Mouse (Mus musculus): ENCODE results near the gene Rabgap1l.

GRCm38 (mm10) chr1:160352309-160352708, 440.7 kb downstream of the Rabgap1l start:
- TF ChIP-seq POLR2A (IDR thresholded peaks at IDR 0.05; ENCODE audit: insufficient read depth, low read length) (no peak), CTCF (IDR thresholded peaks at IDR 0.05; ENCODE audit: low read depth, low read length) (no peak), EP300 (IDR thresholded peaks at IDR 0.05; ENCODE audit: insufficient read depth, low read depth, low read length) (no peak)
